Mouse (Mus musculus): Measurements from ENCODE around the gene Prss57.

Gene Prss57

DNA sequence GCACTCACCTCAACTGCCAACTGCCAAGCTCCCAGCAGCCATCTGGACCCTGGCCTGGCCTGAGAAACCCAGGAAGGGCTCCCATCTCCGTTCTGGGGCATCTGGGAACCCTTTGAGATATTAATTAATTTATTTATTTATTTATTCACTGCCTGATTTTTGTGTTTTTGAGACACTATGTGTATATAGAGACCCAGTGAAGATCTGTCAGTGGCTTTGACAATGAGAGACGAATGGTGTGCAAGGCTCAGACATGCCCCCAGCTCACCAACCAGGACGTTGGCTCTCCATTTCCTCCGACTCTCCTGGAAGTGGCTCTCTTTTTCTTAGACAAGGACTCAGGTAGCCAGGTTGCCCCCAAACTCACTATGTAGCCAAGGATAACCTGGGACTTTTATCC, at the start of gene Prss57:
Gene Prss57, minus strand, starts transcription at position 101 of the 400 bp plus-strand sequence.
- DNase-seq (ENCODE audit: low spot score), result no peak

DNA sequence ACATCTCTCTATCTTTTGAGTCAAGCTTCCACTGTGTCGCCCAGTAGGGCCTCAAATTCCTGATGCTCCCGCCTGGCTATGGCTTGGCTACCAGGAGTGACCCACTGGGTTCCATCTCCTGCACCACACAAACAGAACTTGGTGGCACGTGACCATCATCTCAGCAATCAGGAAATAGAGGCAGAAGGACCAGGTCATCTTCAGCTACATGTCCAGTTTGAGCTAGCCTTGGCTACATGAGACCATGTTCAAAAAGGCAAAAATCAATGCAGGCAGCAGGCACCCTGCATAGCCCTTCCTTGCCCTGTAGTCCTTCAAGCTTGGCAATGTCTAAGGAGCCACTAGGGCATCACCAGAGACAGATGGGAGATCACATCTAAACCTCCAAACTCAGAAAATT, 49.3 kb upstream of the Prss57 start:
- DNase-seq (ENCODE audit: low spot score), result no peak

DNA sequence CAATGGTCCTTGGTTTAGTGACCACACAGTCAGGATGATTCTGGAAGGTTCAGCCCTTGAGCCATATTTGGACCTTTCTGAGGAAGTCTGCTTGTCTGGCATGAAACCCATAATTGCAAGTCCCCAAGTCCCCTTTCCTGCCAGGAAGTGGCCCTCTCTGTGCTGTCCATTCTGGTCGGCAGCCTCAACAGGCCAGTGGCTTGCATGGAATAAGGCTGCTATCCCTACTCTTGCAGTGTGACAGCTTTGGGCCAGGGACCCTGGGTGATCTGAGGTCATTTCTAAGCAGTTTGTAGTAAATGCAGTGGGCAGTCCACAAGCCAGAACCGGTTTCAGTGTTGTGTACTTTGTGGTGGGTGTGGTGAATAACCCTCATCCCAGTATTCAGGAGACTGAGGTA, 47.4 kb upstream of the Prss57 start:
- DNase-seq (ENCODE audit: low spot score), result no peak

DNA sequence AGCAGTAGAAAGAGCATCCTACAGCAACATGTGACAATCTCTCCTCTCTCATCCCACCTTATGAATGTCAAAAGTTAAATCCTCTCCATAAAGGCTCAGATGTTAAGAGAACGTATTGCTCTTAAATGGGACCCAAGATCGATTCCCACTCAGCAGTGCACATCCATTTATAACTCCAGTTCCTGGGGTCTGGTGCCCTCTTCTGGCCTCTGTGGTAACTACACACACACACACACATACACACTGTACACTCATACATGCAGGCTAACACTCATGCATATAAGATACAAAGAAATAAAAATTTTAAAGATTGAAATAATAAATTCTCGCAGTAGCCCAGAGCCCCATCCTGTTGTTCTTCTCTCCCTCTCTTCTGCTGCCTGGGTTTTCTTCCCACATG, 46.2 kb upstream of the Prss57 start:
- no peak for DNase-seq (ENCODE audit: low spot score)

DNA sequence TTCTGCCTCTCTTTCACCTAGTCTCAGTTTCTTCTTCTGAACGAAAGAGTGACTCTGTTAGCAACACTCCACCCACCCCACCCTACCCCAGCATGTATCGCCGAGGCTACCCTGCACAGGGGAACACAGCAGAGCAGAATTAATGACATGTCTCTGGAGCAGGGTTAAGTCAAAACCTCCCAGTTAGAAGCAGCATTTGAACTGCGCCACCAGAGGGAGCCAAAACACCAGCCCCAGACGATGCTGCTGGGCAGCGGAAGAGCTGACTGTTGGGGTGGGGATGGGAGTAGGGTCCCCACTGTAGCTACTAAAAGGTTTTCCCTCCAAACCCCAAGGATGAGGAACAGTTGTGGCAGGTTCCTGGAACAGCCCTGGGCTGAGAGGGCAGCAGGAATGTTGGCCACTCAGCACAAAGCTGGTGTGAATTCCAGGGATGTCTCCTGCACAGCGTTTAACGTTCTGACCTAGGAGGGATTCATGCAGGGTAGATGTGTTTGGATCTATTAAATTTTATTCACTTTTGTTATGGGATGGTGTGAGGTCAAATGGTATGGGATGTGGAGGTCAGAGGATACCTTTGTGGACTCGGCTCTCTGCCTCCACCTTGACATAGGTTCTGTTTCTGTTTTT, 44.1 kb upstream of the Prss57 start:
- peak; percentile 75 for DNase-seq (ENCODE audit: low spot score)

DNA sequence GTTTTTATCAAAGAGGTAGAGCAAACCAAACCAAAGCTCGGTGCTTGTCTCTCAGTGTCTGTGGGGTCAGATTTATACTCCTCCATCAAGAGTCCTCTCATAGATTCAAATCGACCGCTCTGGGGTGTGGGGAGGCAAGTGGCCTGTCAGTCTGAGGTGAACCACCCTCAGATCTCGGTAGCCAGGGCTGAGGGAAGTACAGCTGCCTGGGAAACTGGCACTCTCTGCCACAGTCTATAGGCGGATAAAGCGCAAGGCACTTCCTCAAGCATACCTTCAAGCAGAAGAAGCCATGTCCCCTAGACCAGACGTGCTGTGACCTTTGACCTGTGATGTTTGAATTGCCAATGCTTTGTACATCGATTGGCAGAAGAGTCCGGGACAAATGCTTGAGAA, 42.0 kb upstream of the Prss57 start:
- DNase-seq (ENCODE audit: low spot score), result no peak

DNA sequence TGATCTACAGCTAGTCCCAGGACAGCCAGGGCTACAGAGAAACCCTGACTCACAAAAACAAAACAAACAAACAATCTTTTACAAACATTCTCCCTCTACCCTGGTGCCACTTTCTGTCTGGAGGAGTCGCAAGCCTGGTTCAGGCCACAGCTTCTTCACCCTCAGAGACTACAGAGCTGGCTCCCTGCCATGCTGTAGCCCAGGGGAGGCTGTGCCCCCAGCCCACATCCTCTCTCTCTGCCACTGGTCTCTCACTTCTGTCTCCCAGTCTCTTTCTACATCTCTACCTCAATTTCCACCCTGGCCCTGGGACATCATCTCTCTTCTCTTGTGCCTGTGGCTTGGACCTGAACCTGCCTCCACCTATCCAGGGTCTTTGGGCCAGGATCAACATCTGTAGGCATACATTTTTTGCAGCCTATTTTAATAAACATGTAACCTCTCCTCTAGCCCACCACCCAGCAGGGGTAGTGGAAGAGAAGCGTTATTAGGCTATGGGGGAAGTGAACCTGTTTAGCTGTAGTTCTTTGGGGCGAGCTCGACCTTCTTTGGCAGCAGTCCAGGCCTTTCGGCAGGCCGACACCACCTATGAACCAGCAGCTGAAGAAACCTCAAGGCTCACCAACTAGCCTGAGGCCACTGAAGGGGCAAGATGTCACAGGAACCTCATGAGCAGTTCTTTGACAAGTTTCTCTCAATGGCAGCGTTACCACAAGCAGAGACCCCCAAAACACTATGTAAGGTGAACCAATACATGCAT, 41.4 kb upstream of the Prss57 start:
- DNase-seq (ENCODE audit: low spot score), result no peak

DNA sequence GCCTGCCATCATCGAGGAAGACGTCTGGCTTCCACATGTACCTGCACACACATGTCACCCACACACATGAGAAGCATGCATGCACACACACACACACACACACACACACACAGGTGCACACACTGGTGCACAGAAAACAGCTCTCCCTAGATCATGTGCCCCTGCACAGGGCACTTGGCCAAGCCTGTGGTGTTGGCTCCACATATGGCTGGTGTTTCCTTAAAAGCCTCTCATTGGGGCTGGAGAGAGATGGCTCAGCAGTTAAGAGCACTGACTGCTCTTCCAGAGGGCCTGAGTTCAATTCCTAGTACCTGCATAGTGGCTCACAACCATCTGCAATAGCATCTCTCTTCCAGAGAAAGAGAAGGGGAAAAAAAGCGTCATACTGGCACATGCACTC, 40.8 kb upstream of the Prss57 start:
- no peak for DNase-seq (ENCODE audit: low spot score)

DNA sequence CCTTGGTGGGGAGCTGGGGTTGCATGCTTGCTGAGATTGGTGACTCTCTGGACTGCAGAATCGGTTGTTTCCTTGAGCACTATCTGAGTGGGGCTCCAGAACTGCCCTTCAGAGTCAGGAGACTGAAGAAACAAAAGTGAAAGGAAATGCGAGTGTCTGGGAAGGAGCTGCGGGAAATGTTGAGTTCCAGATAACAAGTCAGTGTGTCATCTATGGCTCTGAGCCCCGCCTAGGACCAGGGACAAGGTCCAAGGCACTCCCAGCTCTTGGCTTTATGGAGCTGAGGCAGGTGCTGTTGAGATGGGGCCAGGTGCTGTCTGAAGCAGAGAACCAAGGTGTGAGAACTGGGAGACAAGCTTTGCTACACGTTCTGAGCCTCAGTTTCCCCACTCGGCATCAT, 33.7 kb upstream of the Prss57 start:
- no peak for DNase-seq (ENCODE audit: low spot score)

DNA sequence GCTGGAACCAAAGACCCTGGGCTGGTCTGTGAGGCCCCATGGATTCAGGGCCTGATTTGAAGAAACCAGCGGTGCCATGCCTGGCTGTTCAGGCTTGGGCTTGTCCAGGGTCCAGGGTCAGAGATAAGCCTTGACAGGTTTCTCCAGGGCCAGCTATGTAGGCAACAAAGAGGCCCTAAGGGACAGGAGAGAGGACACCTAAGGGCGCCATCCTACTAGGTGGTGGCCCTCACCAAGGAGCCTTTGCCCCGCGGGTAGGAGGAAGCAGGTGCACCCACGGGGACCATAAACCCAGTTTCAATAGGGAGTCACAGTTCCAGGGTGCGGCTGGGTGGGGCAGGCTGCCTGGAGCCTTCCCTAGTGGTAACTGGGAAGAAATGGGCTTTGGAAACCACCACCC, 32.2 kb upstream of the Prss57 start:
- no peak for DNase-seq (ENCODE audit: low spot score)

DNA sequence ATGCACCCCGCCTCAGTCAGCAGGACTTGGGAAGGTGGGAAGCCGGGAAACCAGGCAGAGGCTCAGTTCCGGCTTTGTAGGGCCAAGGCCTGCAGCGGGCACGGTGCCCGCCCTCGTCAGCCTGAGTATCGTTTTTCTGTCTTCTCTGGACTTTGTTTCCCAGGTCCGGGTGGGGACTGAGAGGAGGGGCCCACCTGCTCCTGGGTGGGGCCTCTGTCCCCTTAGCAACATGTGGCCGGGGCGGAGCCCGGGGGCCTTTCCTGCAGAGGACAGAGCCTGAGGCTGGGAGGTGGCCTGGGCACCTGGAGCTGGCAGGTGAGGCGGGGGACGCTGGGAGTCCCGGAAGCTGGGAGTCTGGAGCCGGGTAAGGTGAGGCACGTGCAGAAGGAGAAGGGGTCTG, 31.6 kb upstream of the Prss57 start:
- DNase-seq (ENCODE audit: low spot score), result no peak

DNA sequence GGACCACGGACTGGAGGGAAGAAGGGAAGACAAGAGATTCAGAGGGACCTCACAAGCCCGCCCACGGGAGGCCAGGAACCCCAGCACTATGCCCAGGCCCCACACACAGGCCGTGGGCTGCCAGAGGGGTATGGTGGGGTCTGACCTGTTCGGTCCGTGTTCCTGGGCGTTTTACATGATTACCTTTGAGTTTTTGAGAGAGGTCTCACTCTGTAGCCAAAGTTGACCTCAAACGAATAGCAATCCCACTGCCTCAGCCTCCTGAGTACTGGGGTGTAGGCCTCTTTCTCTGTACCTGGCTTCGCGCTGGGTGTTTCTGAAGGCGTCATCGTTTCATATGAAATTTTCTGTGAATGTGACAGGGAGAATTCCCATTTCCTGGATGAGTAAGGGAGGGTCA, 31.0 kb upstream of the Prss57 start:
- no peak for DNase-seq (ENCODE audit: low spot score)

DNA sequence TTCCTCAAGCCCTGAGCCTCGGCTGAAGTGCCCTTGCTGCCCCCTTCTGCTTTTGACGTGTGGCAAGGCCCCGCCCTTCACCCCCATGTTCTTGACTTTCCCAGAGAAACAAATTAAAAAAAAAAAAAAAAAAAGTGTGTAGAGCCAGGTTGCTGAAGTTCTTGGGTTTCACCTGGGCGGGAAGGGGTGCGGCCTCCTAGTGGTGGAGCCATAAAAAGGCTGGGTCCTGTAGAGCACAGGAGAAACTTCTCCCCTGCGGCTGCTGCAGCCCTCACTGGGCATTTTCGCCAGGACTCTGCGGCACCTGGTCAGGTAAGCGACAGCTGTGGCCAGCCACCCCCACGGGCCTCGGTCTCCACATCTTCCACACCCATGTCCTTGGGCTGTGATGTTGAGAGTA, 30.0 kb upstream of the Prss57 start, which contains the start of gene Misp:
Gene Misp, plus strand, starts transcription at position 208 of the 400 bp plus-strand sequence.
- DNase-seq (ENCODE audit: low spot score), result no peak

DNA sequence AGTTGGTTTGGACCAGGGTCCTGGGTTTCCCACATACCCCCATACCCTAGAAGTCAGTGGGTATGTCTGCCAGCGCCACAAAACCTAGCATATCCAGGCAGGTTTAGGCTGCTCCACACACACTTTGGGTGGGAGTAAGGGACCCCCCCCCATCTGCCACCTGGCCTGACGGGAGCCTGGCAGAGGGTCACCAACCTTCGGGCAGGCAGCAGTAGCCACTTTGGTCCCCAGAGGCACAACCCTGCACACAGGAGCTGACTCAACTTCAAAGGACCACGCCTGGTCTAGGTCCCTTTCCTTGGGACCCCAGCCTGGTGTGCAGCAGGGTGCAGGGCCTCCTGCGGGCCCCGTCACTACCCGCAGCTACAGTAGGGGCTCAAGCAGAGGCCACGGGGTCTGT, 29.5 kb upstream of the Prss57 start:
- no peak for DNase-seq (ENCODE audit: low spot score)

DNA sequence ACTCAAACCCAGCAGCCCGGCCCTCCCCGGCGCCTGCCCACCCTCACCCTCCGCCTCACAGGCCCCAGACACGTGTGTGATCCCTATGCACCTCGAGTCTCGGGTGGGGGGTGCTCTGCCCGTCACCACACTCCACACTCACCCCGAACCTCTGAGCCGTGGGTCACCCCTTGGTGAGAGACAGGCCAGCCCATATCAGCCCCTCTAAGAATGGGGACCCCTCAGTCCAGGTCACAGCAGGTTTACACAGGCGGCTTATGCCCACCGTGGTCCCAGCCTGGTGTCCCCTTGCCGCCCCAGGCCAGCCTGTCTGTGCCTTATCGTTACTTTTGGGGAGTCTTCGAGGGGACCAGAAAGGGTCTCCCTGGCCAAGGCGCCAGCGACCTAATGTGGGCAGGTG, 28.8 kb upstream of the Prss57 start:
- no peak for DNase-seq (ENCODE audit: low spot score)

DNA sequence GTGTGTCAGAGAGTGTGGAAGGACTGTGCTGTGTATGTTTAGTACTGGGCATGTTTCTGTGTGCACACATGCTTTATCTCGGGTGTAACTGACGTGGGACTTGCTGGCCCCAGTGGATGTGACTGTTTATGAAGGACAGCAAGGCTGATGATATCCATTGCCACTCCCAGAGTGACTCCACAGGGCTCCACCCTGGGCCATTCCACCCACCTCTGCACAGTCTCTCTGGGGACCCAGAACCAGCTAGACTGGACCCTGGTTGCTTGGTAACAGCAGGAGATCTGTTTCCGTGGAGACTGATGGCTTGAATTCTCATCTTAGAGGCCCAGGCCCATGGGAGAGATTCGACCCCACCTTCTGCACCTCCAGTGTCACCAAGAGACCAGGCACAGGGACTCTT, 27.5 kb upstream of the Prss57 start:
- DNase-seq (ENCODE audit: low spot score), result no peak

DNA sequence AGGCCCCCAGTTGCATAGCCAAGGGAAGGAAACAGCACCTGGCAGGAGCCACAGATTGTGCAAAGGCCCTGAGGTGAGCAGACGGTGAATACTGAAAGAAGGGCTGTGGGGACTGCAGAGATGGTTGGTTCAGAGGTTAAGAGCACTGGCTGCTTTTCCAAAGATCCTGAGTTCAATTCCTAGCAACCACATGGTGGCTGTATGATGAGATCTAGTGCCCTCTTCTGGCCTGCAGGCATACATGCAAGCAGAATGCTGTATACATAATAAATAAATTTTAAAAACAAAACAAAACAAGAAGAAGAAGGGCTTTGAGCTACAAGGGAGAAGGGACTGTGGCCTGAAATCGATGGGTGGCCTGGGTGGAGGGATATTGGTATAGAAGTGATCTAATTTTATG, 26.4 kb upstream of the Prss57 start:
- DNase-seq (ENCODE audit: low spot score), result no peak

DNA sequence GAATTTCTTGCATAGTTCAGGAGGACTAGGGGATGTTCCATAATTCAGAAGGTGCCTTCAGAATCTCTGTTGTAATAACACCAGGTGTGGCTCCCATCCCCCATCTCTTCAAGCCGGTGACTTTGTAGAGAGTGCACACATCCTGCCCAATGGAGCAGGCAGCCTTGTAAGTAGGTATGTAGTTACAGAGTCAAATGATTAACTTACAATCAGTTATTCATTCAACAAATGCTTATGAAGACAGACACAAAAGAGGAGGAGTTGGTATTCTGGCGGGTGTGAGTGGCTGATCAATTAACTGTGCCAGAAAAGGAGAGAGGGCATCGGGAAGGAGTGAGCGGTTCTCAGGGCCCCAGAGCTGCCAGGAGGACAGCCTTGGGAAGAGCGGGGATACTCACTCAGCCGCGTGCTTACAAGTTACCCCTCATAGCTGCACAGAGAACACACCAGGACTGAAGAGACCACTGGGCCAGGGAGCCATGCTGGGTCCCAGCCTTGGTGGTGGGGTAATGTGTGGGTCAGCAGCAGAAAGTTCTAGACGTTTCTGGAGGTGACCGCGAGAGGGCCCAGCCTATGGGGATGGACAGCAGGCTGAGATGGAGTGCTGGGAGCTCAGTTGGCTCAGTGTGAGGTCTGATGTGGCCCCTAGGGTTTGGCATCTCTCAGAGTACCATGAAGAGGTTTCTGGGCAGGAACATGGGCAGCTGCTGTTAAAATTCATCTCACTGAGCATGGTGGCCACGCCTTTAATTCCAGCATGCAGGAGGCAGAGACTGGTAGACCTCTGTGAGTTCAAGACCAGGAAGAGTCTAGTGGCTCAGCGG, 25.1 kb upstream of the Prss57 start:
- no peak for DNase-seq (ENCODE audit: low spot score)

DNA sequence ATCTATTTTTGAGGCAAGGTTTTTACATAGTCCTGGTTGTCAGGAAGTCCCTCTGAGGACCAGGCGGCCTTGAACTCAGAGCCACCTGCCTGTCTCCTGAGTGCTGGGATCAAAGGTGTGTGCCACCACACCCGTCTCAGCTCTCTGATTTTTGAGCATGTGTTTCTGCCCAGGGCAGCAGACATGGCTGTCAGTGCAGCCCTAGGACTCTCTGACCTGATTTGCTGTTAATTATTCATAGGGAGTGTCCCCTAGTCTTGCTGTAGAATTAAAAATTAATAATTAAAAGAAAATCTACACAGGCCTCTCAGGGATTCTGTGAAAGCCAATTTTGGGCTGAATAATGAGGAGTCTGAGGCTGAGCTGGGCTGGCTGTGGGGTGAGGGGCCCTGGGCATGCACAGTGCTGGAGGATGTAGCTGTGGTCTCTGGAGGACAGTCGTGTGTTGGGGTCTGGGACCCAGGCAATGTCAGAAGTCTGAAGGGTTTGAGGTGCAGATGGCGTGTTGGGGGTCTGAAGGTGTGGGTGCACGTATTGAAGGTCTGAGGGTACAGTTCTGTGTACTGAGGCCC, 23.6 kb upstream of the Prss57 start:
- DNase-seq (ENCODE audit: low spot score), result no peak

DNA sequence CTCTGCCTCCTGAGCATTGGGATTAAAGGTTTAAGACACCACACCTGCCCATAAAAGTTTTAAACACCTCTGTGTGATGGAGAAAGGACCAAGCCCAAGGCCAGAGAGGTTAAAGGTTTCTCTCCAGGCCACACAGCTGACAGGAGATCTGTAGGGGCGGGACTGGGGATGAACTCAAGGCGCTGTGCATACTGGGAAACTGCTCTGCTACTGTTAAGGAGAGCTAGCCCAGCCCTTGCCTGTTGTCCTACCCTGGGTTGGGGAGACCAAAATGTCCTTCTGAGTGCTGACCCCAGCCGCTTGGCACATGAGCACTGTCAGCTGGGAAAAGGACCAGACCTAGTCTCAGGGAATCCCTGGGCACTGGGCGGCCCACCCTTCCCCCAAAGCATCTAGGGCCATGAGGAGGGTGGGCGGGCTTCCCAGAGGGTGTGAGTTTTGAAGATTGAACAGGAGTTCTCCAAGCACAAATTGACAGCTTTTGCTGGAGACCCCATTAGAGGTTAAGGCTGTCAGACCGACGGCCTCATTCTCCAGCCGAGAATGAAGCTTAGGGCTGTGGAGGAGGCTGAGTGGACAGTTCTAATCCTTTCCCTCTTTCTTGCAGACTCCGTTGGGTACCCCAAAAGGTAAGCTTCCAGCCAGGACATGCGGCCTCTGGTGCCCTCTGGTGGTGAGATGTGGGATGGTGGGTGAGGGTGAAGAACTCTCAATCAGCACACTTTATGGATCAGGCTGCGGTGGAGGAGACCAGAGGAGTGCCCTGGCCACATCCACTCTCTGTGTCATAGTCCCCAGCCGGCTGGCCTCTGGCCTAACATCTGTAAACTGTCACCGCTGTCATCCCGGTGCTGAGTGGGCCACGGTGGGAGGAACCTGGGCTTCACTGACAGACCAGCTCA, 21.2 kb upstream of the Prss57 start:
- peak; percentile 92 for DNase-seq (ENCODE audit: low spot score)

DNA sequence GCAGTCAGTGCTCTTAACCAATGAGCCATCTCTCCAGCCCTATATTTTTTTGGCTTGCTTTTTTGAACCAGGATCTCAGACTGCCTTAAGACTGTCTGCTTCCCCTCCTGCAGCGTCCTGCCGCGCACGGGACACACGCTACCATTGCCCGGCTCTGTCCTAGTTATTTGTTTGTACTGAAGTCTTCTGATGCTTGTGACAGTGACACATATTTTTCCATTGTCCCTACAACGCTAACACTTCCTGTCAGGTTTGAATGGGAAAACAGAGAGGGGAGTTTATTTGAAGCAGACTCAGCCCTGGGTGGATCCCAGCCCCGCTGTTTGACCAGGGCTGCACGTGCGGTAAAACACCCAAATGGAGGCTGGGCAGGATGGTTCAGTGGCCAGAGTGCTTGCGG, 18.0 kb upstream of the Prss57 start:
- no peak for DNase-seq (ENCODE audit: low spot score)

DNA sequence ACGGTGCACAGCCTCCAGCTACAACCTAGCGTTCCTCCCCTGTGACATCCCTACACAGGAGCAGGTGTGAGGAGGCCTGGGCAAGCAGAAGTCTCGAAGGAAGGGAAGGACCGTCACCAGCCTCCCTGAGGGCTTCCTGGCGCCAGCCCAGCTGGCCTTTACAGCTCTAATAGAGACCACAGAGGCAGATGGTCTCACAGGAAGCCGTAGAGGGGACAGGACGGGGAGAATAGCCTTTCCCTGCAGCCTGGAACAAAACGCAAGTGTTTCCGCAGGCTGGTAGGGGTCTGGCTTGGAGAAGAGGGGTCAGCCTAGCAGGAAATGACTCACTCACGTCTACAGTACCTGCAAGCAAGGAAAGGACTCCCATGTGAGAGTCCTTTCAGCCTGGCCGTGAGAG, 17.1 kb upstream of the Prss57 start:
- DNase-seq (ENCODE audit: low spot score), result no peak
